Mouse (Mus musculus) liver, embryonic 13.5 days (tissue): ENCODE measurements at regions not wholly inside any gene's neighbourhood (a gene's known extent, or its start where the extent isn't known, plus 50 kb on each side); places are given as distances from the start of the nearest gene placed in this dataset.

Experiments used
- ATAC-seq: fragments of 200-750 bp; cut with Nextera tagmentation; 2 replicates; pipeline ENCODE4 v1.8.0; 2017; ENCODE audit warnings: low read depth, mild to moderate bottlenecking, moderate number of reproducible peaks, moderate library complexity
- DNase-seq: peaks from one replicate; pipeline ENCODE4 v3.0.0; 2022
- H3K27ac ChIP-seq: fragments of 300-500 bp; sonication (generic); 2 replicates; pipeline ENCODE4 v1.5.1; 2015; ENCODE audit warnings: moderate library complexity, mild to moderate bottlenecking, inconsistent platforms
- H3K27me3 ChIP-seq: fragments of 300-500 bp; sonication (generic); 2 replicates; pipeline ENCODE4 v1.6.1; 2015; ENCODE audit warnings: mild to moderate bottlenecking, inconsistent platforms
- H3K36me3 ChIP-seq: fragments of 300-500 bp; sonication (generic); 2 replicates; pipeline ENCODE4 v1.6.1; 2015; ENCODE audit warnings: mild to moderate bottlenecking, inconsistent platforms
- H3K4me1 ChIP-seq: fragments of 300-500 bp; sonication (generic); replicated peaks from 2 replicates; pipeline ENCODE4 v1.6.1; 2015; ENCODE audit warnings: inconsistent platforms
- H3K4me2 ChIP-seq: fragments of 300-500 bp; sonication (generic); 2 replicates; pipeline ENCODE4 v1.6.1; 2015; ENCODE audit warnings: inconsistent platforms, mild to moderate bottlenecking, moderate library complexity
- H3K4me3 ChIP-seq: fragments of 300-500 bp; sonication (generic); replicated peaks from 2 replicates; pipeline ENCODE4 v1.5.1; 2015; ENCODE audit warnings: mild to moderate bottlenecking, inconsistent platforms
- H3K9ac ChIP-seq: fragments of 300-500 bp; sonication (generic); 2 replicates; pipeline ENCODE4 v1.6.1; 2015; ENCODE audit warnings: mild to moderate bottlenecking, inconsistent platforms
- H3K9me3 ChIP-seq: fragments of 300-500 bp; sonication (generic); replicated peaks from 2 replicates; pipeline ENCODE4 v1.6.1; 2016; ENCODE audit warnings: inconsistent platforms
- WGBS: fragments of 180-500 bp; shearing (Covaris S2); methylation state at CpG from one replicate; pipeline ENCODE4 v1.1.7; 2015; ENCODE audit not compliant: insufficient replicate concordance; 5-methylcytosine and 5-hydroxymethylcytosine counted together

DNA sequence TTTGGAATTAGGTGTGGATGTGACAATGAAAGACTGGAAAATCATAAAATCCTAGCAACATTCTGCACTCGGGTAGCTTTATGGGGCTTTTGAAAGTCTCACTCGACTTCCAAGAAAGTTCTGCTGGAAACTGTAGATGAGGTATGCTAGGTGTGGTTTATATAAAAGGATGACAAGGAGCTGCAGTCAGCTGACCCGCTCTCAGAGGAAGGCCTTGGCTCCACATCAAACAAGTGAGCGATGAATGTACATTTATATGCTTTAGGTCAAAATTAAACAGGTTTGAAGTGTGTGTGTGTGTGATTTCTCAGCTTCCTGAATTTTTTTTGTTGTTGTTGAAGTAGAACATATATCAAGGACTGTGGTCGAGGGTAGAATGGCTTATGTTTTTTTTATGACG is 174.9 kb downstream of the 1500009L16Rik start:
- Histone ChIP-seq H3K27me3 (no peaks in the 10 kb centered on the region), H3K4me3 (no peak overlapping the region), H3K27ac (no peak overlapping the region), H3K4me2 (no peak overlapping the region), H3K36me3 (no peaks in the 10 kb centered on the region), H3K9me3 (no peaks in the 10 kb centered on the region), H3K9ac (no peak overlapping the region), H3K4me1 (no peaks in the 10 kb centered on the region)
- ATAC-seq (no peak), DNase-seq (no peak)
- WGBS, result 62% methylated on average over 6 of the region's 6 CpGs

DNA sequence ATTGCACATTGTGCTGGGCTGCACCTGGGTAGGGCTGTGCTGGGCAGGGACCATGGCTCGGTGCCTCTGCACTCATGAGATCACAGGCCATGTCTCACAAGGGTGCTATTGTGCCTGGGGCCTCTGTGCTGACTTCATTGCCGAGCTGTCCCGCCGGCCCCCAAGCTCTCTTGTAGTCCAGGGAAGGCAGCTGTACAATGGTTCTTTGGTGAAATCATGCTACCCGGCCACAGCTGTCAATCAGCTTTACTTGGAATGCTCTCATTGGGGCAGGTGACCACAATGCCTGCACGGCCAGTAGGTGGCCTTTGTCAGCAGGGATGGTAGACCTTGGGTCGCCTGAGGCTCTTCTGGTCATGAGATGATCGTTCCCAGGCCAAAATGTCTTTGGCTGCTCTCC is 184.1 kb downstream of the 1500009L16Rik start:
- no peaks in the 10 kb centered on the region for H3K27me3 ChIP-seq
- H3K4me3 ChIP-seq, result no peak overlapping the region
- H3K9me3 ChIP-seq, result no peaks in the 10 kb centered on the region
- H3K36me3 ChIP-seq, result no peaks in the 10 kb centered on the region
- ATAC-seq (no peak), DNase-seq (no peak)
- no peak overlapping the region for H3K9ac ChIP-seq
- H3K4me2 ChIP-seq, result no peak overlapping the region
- no peaks in the 10 kb centered on the region for H3K4me1 ChIP-seq
- H3K27ac ChIP-seq, result no peak overlapping the region
- 69% methylated on average over 8 of the region's 8 CpGs for WGBS

DNA sequence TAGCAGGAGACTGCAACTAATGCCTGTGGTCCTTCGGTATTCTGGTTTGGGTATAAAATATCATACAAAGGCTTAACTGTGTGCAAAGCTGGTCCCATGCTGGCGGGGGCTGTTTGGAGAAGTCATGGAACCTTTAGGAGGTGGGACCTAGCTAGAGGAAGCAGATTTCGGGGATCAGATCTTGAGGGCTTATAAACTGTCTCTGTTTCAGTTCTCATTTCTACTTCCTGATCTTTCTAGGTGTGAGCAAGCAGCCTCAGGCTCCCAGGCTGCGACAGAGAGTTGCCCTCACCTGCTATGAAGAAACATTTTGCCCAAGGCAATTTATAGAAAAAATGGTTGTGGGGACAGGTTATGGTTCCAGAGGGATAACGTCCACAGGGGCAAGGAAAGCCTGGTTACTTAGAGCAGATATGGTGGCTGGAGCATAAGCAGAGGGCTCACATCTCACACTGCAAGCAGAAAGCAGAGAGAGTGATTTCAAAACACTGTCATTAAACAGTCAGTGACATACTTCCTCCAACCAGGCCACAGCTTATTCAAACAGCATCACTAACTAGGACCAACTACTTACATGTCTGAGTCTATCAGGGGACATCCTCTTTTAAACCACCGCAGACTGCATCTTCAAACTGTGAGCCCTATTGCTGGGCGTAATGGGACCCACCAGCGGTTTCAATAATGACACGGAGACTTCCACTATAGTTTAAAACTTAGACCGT is 188.1 kb downstream of the 1500009L16Rik start:
- DNase-seq, result no peak
- H3K36me3 ChIP-seq, result no peaks in the 10 kb centered on the region
- H3K9ac ChIP-seq, result no peak overlapping the region
- no peak overlapping the region for H3K4me3 ChIP-seq
- no peak for ATAC-seq
- no peak overlapping the region for H3K27ac ChIP-seq
- WGBS, result 67% methylated on average over 10 of the region's 10 CpGs
- no peaks in the 10 kb centered on the region for H3K9me3 ChIP-seq
- H3K4me1 ChIP-seq, result no peaks in the 10 kb centered on the region
- no peak overlapping the region for H3K4me2 ChIP-seq
- H3K27me3 ChIP-seq, result no peaks in the 10 kb centered on the region

DNA sequence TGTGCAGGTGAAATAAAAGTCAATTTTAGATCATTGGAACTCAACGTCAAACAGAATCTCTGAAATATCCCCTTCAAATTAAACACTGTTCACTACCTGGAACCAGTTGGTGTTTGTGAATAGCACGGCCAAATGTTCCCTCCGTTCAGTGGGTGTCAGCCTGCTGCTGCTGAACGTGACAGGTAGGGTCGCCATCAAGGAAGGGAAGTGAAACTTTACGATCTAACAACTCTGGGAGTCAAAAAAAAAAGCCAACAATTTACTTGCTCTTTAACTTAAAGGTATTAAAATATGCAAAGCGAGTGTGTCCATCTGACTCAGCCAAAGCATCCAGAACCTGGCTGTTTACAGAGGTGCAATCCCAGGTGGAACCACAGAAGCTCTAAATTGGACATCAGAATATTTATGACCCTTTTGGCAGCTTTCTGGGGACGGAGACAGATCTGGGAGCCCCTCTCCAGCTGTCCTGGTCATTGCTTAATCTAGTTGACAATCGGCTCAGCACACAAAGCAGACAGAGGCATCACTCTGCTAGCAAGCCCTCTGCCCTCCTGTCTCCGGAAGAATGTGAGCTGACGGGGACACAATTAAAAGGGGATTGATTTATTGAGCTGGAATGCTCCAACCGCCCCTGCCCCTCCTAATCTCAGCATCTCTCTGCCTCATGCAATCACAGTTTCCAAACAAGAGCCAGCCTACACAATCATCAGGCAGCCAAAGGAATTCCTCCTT is 191.9 kb downstream of the 1500009L16Rik start:
- no peak for DNase-seq

DNA sequence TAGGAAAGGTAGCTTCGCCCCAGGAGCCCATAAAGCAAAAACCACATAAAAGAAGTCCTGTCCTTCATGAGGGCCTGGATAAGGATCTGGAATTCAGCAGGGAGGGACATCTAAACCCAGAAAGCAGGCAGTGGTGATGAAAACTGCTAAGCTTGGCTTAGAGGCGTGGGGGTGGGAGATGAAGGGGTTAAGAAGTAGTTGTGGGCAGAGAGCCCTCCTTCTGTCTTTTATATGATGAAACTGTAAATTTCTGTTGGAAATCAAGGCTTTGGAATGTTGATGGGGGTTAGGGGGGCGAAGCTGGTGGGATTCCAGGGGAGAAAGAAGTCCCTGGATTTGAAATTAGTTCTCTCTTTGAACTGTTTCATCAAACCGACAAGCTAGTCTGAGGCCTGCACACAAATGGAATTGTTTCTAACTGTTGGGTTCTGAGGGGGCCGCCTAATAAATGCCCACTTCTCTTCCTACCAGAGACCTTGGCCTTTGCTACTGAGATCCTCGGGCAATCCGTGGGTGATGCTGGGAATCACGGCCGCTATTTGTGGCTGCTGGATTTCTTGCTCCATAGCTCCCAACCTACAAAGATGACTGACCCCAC is 192.6 kb downstream of the 1500009L16Rik start:
- Histone ChIP-seq H3K4me2 (no peak overlapping the region), H3K4me3 (no peak overlapping the region), H3K36me3 (no peaks in the 10 kb centered on the region), H3K4me1 (no peaks in the 10 kb centered on the region), H3K27me3 (no peaks in the 10 kb centered on the region), H3K9ac (no peak overlapping the region), H3K27ac (no peak overlapping the region), H3K9me3 (no peaks in the 10 kb centered on the region)
- DNase-seq (no peak), ATAC-seq (no peak)
- 55% methylated on average over 9 of the region's 9 CpGs for WGBS

More for the DNA sequence above, 191.9 kb downstream of the 1500009L16Rik start:
- H3K9me3 ChIP-seq, result no peaks in the 10 kb centered on the region
- H3K36me3 ChIP-seq, result no peaks in the 10 kb centered on the region
- H3K9ac ChIP-seq, result no peak overlapping the region
- no peak overlapping the region for H3K27ac ChIP-seq
- WGBS, result 36% methylated on average over 12 of the region's 12 CpGs
- no peaks in the 10 kb centered on the region for H3K27me3 ChIP-seq
- no peak for ATAC-seq
- no peak overlapping the region for H3K4me2 ChIP-seq
- no peaks in the 10 kb centered on the region for H3K4me1 ChIP-seq
- no peak overlapping the region for H3K4me3 ChIP-seq

DNA sequence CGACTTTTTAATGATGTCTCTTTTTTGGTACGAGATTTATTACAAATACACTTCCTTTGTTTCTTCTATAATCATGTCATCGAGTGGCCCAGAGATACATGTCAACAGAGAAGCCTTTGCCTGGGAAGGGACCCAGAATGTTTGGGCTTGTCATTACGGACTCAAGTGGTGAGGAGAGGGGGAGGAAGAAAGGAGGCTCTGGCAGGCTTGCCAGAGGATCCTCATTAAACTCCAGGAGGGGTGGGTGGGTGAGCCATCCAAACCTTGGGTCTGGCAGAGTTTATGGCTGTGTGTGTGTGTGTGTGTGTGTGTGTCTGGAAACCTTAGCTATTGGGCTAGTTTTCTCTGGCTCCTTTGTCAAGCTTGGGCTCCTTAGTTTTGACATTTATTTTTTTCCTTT is 204.3 kb downstream of the 1500009L16Rik start:
- no peaks in the 10 kb centered on the region for H3K36me3 ChIP-seq
- H3K4me3 ChIP-seq, result no peak overlapping the region
- H3K9me3 ChIP-seq, result no peaks in the 10 kb centered on the region
- ATAC-seq (no peak), DNase-seq (no peak)
- no peak overlapping the region for H3K4me2 ChIP-seq
- H3K27ac ChIP-seq, result no peak overlapping the region
- no peaks in the 10 kb centered on the region for H3K4me1 ChIP-seq
- H3K27me3 ChIP-seq, result no peaks in the 10 kb centered on the region
- WGBS, result 45% methylated on average over 4 of the region's 4 CpGs
- no peak overlapping the region for H3K9ac ChIP-seq

DNA sequence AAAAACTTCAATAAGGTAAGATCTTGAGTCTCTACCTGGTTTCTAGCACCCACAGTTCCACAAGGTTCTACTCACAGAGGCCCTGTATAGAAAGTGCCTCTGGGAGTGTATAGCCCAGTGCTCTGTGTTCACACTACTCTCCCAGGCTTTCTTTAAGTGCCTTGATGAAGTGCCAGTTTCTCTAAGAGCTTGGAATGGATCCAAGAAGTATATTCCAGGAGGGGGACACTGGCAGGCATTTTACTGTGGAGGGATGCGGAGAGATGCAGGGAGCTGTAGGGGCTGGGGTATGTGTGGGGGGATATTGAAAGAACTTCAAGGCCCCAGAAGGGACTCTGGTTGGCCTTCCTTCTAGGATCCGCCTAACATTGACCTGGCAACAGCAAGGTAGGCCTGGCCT is 204.9 kb downstream of the 1500009L16Rik start:
- 68% methylated on average over 2 of the region's 2 CpGs for WGBS
- H3K27ac ChIP-seq, result no peak overlapping the region
- H3K4me1 ChIP-seq, result no peaks in the 10 kb centered on the region
- no peaks in the 10 kb centered on the region for H3K9me3 ChIP-seq
- DNase-seq (no peak), ATAC-seq (no peak)
- no peaks in the 10 kb centered on the region for H3K36me3 ChIP-seq
- no peak overlapping the region for H3K4me2 ChIP-seq
- no peaks in the 10 kb centered on the region for H3K27me3 ChIP-seq
- H3K9ac ChIP-seq, result no peak overlapping the region
- no peak overlapping the region for H3K4me3 ChIP-seq

DNA sequence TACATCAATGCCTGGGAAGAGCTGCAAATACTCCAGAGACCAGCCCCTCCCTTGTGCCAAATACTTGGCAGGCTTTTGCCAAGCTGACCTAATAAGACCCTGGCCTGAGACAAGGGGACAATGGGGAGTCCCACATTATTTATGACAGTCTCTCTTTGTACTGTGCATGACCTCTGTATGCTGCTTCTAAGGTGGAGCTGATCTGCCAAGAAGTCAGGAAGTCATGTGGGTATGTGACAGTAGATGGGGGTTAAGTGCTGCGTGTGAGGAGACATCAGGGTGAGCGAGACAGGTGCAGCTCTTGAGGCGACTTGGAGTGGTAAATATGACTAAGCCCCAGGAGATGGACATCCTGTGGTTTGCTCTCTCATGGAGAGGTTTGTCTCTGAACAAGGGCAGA is 209.1 kb downstream of the 1500009L16Rik start:
- no peak for ATAC-seq
- Histone ChIP-seq H3K27me3 (no peaks in the 10 kb centered on the region), H3K4me1 (0 out of 2 replicates have a peak, but pooled peaks cover 2% of the 10 kb centered on the region), H3K9me3 (no peaks in the 10 kb centered on the region), H3K4me3 (no peak overlapping the region), H3K4me2 (no peak overlapping the region), H3K36me3 (no peaks in the 10 kb centered on the region), H3K27ac (no peak overlapping the region), H3K9ac (no peak overlapping the region)
- WGBS, result 26% methylated on average over 3 of the region's 3 CpGs
- no peak for DNase-seq

DNA sequence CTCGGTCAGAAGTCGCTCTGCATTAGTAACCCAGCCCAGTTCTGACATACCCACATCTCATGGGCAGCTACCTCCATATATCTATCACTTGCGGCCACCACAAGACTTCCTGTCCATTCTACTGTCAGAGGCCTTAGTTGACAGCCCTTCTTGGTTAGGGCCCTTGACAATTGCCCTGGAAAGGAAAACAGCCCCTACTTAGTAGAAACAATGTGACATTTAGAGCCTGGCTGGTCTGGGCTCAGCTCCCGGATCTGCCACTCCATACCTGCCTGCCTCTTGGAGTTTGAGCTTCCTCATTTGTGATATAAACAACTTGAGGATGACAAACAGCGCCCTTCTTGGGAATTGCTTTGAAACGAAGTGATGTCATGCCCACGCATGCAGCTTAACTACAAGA is 210.5 kb downstream of the 1500009L16Rik start:
- ATAC-seq, result no peak
- no peak overlapping the region for H3K4me3 ChIP-seq
- H3K9ac ChIP-seq, result no peak overlapping the region
- no peaks in the 10 kb centered on the region for H3K36me3 ChIP-seq
- no peaks in the 10 kb centered on the region for H3K27me3 ChIP-seq
- no peaks in the 10 kb centered on the region for H3K9me3 ChIP-seq
- H3K4me1 ChIP-seq, result peaks cover 10% of the 10 kb centered on the region; the same call in 1 of the 2 replicates
- 26% methylated on average over 7 of the region's 7 CpGs for WGBS
- no peak overlapping the region for H3K4me2 ChIP-seq
- no peak for DNase-seq
- no peak overlapping the region for H3K27ac ChIP-seq

DNA sequence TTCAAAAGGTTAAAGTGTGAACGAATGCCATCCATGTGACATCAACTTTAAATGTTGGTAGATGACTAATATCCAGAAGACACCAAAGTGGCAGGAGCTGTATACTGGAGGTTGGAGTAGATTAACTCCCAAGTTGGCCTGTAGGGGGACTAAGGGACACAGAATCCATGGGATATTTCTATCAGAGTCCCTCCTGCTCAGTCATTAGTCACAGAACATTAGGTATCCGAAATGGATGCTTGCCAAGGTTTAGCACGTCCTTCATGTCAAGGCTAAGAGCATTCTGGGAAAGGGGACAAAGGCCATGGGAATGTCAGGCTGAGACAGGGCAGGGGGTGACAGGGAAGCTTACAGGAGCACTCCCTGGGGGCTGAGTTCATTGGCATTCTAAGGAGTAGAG is 211.8 kb downstream of the 1500009L16Rik start:
- no peak overlapping the region for H3K4me3 ChIP-seq
- no peaks in the 10 kb centered on the region for H3K9me3 ChIP-seq
- DNase-seq (no peak), ATAC-seq (no peak)
- H3K36me3 ChIP-seq, result no peaks in the 10 kb centered on the region
- no peak overlapping the region for H3K27ac ChIP-seq
- no peak overlapping the region for H3K9ac ChIP-seq
- H3K27me3 ChIP-seq, result no peaks in the 10 kb centered on the region
- no peak overlapping the region for H3K4me2 ChIP-seq
- peaks cover 10% of the 10 kb centered on the region; the same call in 1 of the 2 replicates for H3K4me1 ChIP-seq
- 60% methylated on average over 3 of the region's 3 CpGs for WGBS

DNA sequence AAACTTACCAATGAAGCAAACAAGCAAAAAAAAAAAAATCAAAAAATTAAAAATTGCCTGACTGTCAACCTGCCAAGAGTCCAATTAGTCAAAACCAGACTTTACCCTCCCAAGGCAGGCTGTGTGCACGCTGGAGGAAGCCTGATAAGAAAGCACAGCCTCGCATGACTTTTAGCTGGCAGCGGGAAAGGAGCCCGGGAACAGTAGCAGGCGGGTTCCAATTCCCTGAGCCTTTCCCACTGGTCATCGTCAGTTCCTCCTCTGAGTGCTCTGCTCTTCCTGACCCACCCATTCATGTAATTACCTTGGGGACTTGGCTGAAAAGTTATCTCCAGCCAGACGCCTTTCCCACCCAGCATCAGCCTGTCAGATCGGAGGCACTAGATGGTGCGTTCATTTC is 214.5 kb downstream of the 1500009L16Rik start:
- 17% methylated on average over 9 of the region's 9 CpGs for WGBS
- Histone ChIP-seq H3K4me2 (no peak overlapping the region), H3K4me3 (no peak overlapping the region), H3K27me3 (no peaks in the 10 kb centered on the region), H3K9ac (no peak overlapping the region), H3K4me1 (peaks cover 10% of the 10 kb centered on the region; the same call in 1 of the 2 replicates), H3K27ac (no peak overlapping the region), H3K9me3 (no peaks in the 10 kb centered on the region), H3K36me3 (no peaks in the 10 kb centered on the region)
- no peak for ATAC-seq
- no peak for DNase-seq
